Mouse (Mus musculus) megakaryocyte, embryonic 14.5 days (primary cell): ENCODE measurements around the gene Fam210b. TPM values are rescaled to one million over a fixed set of nuclear protein-coding genes. Genes with fewer than 3 reads are reported as not detected.

ENCODE experiments used
- H3K27me3 ChIP-seq: replicated peaks from 2 replicates; pipeline ENCODE3; 2012; ENCODE audit warnings: inconsistent platforms
- H3K36me3 ChIP-seq: replicated peaks from 2 replicates; pipeline ENCODE3; 2012; ENCODE audit warnings: low read length, inconsistent platforms, mixed read lengths
- H3K4me1 ChIP-seq: 2 replicates; pipeline ENCODE4 v1.6.1; 2012; ENCODE audit warnings: inconsistent platforms
- H3K4me3 ChIP-seq: replicated peaks from 2 replicates; pipeline ENCODE3; 2012; ENCODE audit warnings: moderate library complexity, mild to moderate bottlenecking, inconsistent platforms
- H3K9me3 ChIP-seq: 2 replicates; pipeline ENCODE4 v1.6.1; 2012; ENCODE audit warnings: inconsistent platforms
- FLI1 ChIP-seq: IDR thresholded peaks from 2 replicates; pipeline ENCODE4 v1.6.1; 2012; ENCODE audit warnings: low read length, inconsistent platforms, mixed read lengths
- GATA1 ChIP-seq: IDR thresholded peaks from 3 replicates; pipeline ENCODE4 v1.6.1; 2012; ENCODE audit warnings: mixed read lengths, low read length, inconsistent platforms, borderline replicate concordance
- polyA plus RNA-seq: library from polyadenylated mRNA; stranded (reverse); fragments of >175 nt; gene quantifications from 2 replicates; pipeline ENCODE4 v1.2.3, GENCODE M21; 2012; ENCODE audit warnings: low replicate concordance; ENCODE audit not compliant: insufficient read depth

Fam210b gene
- polyA plus RNA-seq, 1 experiment: 4.3 TPM

- TF ChIP-seq GATA1 (no peak), FLI1 (no peak)
- Histone ChIP-seq H3K4me1 (peaks cover 94% of the 10 kb centered on the region), H3K27me3 (no peaks in the 10 kb centered on the region), H3K9me3 (no peaks in the 10 kb centered on the region), H3K4me3 (peak overlapping the region; percentile 94), H3K36me3 (peaks cover 49% of the 10 kb centered on the region)
Measured at GRCm38 (mm10) chr2:172395961-172396360, 50.6 kb downstream of the Fam210b start.

GRCm38 (mm10) chr2:172399901-172400300, 54.5 kb downstream of the Fam210b start:
- no peak for TF ChIP-seq GATA1
- Histone ChIP-seq H3K9me3 (no peaks in the 10 kb centered on the region), H3K27me3 (no peaks in the 10 kb centered on the region), H3K4me3 (peak overlapping the region; percentile 83), H3K4me1 (peaks cover 96% of the 10 kb centered on the region), H3K36me3 (peaks cover 80% of the 10 kb centered on the region)

- Histone ChIP-seq H3K4me1 (peaks cover 96% of the 10 kb centered on the region), H3K36me3 (peaks cover 81% of the 10 kb centered on the region), H3K4me3 (peak overlapping the region; percentile 88), H3K9me3 (no peaks in the 10 kb centered on the region), H3K27me3 (no peaks in the 10 kb centered on the region)
- no peak for TF ChIP-seq GATA1
- TF ChIP-seq FLI1: no peak
Measured at GRCm38 (mm10) chr2:172401116-172401825, 55.9 kb downstream of the Fam210b start.

GRCm38 (mm10) chr2:172404239-172404638, 58.9 kb downstream of the Fam210b start:
- TF ChIP-seq FLI1: no peak
- TF ChIP-seq GATA1: no peak
- H3K4me1 ChIP-seq: peaks cover 97% of the 10 kb centered on the region
- H3K27me3 ChIP-seq: no peaks in the 10 kb centered on the region
- H3K4me3 ChIP-seq: peak overlapping the region; percentile 77
- H3K9me3 ChIP-seq: no peaks in the 10 kb centered on the region
- H3K36me3 ChIP-seq: peaks cover 83% of the 10 kb centered on the region

- H3K4me1 ChIP-seq: peaks cover 97% of the 10 kb centered on the region
- H3K4me3 ChIP-seq: peak overlapping the region; percentile 69
- H3K36me3 ChIP-seq: peaks cover 79% of the 10 kb centered on the region
- no peaks in the 10 kb centered on the region for H3K27me3 ChIP-seq
- no peak for TF ChIP-seq FLI1
- H3K9me3 ChIP-seq: no peaks in the 10 kb centered on the region
Measured at GRCm38 (mm10) chr2:172405011-172405410, 59.6 kb downstream of the Fam210b start.

Other genes with a start within 250 kb of the Fam210b start
- not detected in 2 replicates for gene Mc3r, start 97.1 kb upstream of the Fam210b start, polyA plus RNA-seq
- 7.0 and 9.6 TPM in 2 replicates for gene Aurka, start 25.0 kb downstream of the Fam210b start, polyA plus RNA-seq
- 7.2 and 7.4 TPM in 2 replicates for gene Cstf1, start 25.1 kb downstream of the Fam210b start, polyA plus RNA-seq
- 5.9 TPM in 2 replicates for gene Cass4, start 48.2 kb downstream of the Fam210b start, polyA plus RNA-seq
- gene Rtf2, start 95.0 kb downstream of the Fam210b start, polyA plus RNA-seq: 15.3 and 57.1 TPM in 2 replicates
- not detected in 2 replicates for gene Gcnt7, start 113.0 kb downstream of the Fam210b start, polyA plus RNA-seq
- gene Fam209, start 127.0 kb downstream of the Fam210b start, polyA plus RNA-seq: not detected in 2 replicates
- not detected in 2 replicates for gene Tfap2c, start 204.0 kb downstream of the Fam210b start, polyA plus RNA-seq